Mouse (Mus musculus) spleen, postnatal 36 days (tissue): Measurements from ENCODE around the gene Btf3.
A peak's percentile ranks its signal among the peaks of the same experiment; 100 is the strongest.

Experiments used
- DNase-seq, 2 experiments: peaks; one replicate each; pipeline ENCODE4 v3.0.0; 2022; ENCODE audit warnings: low spot score in 2 of 2, mixed read lengths in 1 of 2

Gene Btf3

DNA sequence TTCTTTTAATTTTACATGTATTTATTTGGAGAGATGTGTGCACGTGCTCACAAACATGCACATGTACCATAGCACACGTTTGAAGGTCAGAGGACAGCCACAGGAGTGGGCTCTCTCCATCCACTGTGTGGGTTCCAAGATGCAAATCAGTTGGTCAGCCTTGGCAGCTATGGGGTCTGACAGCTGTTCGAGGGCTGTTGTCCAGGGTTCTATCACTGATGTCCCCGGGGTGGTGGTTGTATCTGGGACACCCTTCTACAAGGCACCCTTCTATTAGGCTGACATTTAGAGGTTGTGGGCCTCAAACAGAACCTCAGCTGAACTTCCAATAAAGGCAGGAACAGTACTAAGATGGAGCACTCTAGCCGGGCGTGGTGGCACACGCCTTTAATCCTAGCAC, 40.6 kb downstream of the Btf3 start:
- DNase-seq = no peak

DNA sequence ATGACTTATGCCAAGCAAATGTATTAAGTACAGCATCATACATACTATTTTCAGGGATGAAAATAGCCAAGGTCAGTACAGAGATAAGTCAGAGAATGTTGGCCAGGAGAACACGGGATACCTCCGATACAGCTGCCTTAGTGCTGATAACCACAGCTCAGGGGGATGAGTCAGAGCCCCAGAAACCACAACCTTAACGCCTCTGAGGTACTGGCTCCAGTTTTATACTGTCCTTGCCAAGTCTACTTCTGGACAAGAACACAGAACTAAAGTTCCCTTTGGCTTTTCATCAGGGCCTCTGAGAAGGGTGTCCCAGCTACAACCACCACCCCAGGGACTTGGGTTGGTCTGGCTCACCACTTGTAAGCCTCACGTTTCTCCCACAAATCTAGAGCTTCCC, 41.2 kb downstream of the Btf3 start:
- DNase-seq = no peak

DNA sequence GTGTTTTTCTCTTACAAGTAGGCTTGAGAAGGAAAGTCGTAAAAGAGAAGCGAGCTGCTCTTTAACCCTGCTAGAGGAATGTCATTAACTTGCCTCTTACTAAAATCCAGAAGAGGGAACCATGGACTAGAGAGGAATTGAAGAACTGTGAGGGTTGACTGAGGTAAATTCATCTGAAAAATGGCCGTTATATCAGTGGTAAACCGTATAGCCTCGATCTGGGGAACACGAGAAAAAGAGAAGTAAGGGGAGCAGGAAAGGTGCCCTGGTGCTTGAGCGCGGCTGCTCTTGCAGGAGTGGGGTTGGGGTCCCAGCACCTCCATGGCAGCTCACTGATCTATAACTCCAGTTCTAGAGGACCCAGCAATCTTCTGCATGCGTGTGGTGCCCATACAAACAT, 42.8 kb downstream of the Btf3 start:
- DNase-seq = no peak

DNA sequence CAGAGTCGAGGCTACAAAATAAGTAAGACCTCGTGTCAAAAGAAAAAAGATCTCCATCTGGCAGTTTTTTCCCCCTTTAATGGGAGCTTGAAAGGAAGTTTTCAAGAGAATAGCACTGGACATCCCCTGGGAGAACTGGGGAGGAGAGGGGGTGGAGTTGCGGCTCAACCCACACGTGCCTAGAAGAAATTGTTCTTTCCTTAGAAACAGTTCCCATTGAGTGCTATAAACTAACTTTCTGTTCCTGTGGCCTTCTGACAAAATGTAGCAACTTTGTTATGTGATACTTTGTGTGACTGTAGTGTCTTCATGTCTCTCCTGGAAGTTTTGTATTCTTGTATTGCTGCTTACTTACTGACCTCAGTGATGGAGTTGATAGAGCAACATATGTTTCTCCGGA, 52.7 kb downstream of the Btf3 start:
- no peak for DNase-seq

DNA sequence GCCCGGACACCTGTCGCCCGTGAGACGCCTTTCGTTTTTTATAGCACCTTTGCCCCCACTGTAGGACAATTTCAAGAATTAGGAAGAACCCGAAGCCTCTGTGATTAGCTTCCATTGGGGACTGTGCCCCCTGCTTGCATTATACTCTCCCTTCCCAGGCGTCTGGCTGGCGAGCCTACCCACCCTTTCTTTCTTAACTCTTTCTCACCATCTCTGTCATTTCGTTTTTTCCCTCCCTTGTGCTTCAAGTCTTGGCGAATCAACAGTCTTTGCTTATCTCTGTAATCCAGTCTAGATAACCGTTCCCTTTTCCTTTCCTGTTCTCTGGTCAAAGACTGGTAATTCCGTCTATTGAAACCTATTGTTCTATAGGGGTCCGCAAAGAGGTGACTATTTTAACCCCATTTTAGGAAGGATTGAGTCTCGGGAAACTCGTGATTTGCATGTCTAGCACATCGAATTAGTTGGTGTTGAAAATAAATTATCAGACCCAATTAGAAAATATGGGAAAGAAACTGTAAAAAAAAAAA, 53.3 kb downstream of the Btf3 start:
- DNase-seq = no peak

DNA sequence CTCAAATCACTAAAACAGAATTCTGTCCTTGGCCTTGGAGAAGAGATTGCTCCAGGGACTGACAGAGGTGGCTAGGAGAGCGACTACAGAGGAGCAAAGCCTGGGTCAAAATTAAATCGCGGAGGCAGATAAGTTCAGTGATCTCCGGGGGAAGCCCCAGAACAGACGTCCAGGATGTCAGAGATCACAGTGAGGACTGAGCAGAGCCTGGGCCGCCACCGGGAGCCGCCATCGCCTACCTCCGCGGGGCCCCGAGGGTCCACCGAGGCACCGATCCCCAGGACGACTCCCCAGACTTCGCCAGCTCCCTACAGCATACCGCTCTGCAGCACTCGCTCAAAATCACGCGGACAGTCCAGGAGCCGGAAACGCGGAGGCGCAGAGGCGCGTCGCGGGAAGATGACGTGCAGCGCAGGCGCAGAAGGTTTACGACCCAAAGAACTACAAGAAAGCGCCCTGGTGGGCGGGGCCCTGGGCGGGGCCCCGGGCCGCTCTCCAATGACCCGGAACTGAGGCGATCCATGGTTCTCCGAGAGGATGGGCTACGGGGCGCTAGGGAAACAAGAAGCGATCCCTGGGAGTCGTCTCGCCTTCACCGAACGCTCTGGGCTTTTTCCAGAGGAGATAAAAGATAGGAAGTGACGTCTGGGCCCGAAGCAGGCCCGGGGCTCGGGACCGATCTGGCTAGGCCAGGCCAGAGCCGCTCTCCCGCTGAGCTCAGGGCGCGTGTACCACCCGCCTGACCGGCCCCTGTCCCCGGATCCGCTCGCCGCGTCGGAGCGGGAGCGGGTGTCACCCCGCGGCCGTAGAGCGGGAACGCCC, 54.0 kb downstream of the Btf3 start, which contains the start of the genes Utp15 and Ankra2:
Gene Utp15 (minus strand): TSS at position 406 of the 822 bp plus-strand sequence.
Gene Ankra2 (plus strand): TSS at position 439 of the 822 bp plus-strand sequence.
- peak; percentile 94 to 97 for DNase-seq
